ENCODE assay signal across 7 mouse cellular contexts in the genomic region with DNA sequence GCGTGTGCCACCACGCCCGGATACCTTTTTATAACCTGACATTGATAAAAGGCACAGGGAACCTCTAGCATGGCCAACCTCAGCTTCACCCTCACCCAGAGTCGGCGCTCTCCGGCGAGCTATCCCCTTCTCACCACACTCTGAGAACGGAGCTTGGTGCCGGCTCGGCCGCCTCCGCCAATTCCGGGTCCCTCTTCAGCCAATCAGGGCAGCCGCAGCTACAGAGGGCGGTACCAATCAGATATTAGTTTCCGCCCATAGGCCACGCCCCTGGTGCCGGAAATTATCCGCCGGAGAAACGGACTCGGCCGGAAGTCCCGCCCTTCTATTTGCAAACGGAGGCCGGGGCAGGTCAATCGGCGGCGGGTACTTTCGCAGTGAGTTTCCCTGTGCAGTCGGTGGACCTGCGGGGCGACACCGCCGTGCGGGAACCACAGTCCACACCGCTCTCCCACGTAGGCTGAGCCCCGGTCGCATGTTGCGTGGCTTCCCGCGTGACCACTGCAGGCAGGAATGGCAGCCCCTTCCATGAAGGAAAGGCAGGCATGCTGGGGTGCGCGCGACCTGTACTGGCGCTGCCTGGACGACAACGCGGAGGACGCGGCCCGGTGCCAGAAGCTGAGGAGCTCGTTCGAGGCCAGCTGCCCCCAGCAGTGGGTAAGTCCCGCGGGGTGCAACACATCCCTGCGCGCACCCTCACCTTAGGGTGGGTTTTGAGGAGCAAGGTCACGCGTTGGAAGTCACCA. TPM values are rescaled to one million over a fixed set of nuclear protein-coding genes. Genes with fewer than 3 reads are reported as not detected.
DNase-seq lines count a peak whose midpoint lies in the region; ATAC-seq lines count a peak whose summit lies in the region.

Gene Coa6, plus strand, starts transcription at position 342 of the 746 bp plus-strand sequence.

- peak within 1 kb of the TSS; percentile 64 for H3K4me2 ChIP-seq in embryonic facial prominence, embryonic 11.5 days (ENCODE audit: low read depth, low read length)
- H3K4me2 ChIP-seq in midbrain, embryonic 13.5 days (replicated peaks): peak within 1 kb of the TSS; percentile 89

- peak within 1 kb of the TSS; percentile 63 for H3K4me3 ChIP-seq in embryonic facial prominence, embryonic 11.5 days (ENCODE audit: low read depth, low read length)
- peak within 1 kb of the TSS; percentile 75 for H3K4me3 ChIP-seq in limb, embryonic 10.5 days
- H3K4me3 ChIP-seq in midbrain, embryonic 13.5 days (replicated peaks): peak within 1 kb of the TSS; percentile 78

- peak; percentile 97 for ATAC-seq in embryonic facial prominence, embryonic 11.5 days (replicated peaks; ENCODE audit: insufficient number of reproducible peaks, low FRiP score, low TSS enrichment, low read depth)
- ATAC-seq in granulocyte monocyte progenitor cell, adult 5-6 weeks (replicated peaks; ENCODE audit: poor library complexity, severe bottlenecking): peak; percentile 90
- ATAC-seq in midbrain, embryonic 13.5 days: peak; percentile 99

- H3K4me1 ChIP-seq in embryonic facial prominence, embryonic 11.5 days (ENCODE audit: control insufficient read depth, insufficient read depth, low read length): no peaks in the 10 kb centered on the region
- peaks cover 19% of the 10 kb centered on the region for H3K4me1 ChIP-seq in limb, embryonic 10.5 days
- H3K4me1 ChIP-seq in midbrain, embryonic 13.5 days (replicated peaks): peaks cover 22% of the 10 kb centered on the region

- H3K27me3 ChIP-seq in embryonic facial prominence, embryonic 11.5 days (ENCODE audit: control insufficient read depth, insufficient read depth, low read length): no peaks in the 10 kb centered on the region
- H3K27me3 ChIP-seq in limb, embryonic 10.5 days (ENCODE audit: low read depth, poor library complexity, severe bottlenecking): no peaks in the 10 kb centered on the region
- no peaks in the 10 kb centered on the region for H3K27me3 ChIP-seq in midbrain, embryonic 13.5 days

- H3K9ac ChIP-seq in embryonic facial prominence, embryonic 11.5 days (replicated peaks; ENCODE audit: low read length): peak within 1 kb of the TSS; percentile 76
- peak within 1 kb of the TSS; percentile 86 for H3K9ac ChIP-seq in midbrain, embryonic 13.5 days (replicated peaks)

- H3K36me3 ChIP-seq in embryonic facial prominence, embryonic 11.5 days (replicated peaks; ENCODE audit: control insufficient read depth, insufficient read depth, low read depth, low read length): no peaks in the 10 kb centered on the region; the same call in 1 of the 2 replicates
- H3K36me3 ChIP-seq in limb, embryonic 10.5 days: peaks cover 30% of the 10 kb centered on the region
- peaks cover 22% of the 10 kb centered on the region for H3K36me3 ChIP-seq in midbrain, embryonic 13.5 days

- under 1% methylated on average over 61 of the region's 61 CpGs for WGBS in embryonic facial prominence, embryonic 11.5 days
- WGBS in limb, embryonic 10.5 days: under 1% methylated on average over 61 of the region's 61 CpGs
- under 1% methylated on average over 61 of the region's 61 CpGs for WGBS in midbrain, embryonic 13.5 days

- H3K27ac ChIP-seq in embryonic facial prominence, embryonic 11.5 days (replicated peaks; ENCODE audit: low read depth, low read length): no peak within 1 kb of the TSS
- peak within 1 kb of the TSS; percentile 86 for H3K27ac ChIP-seq in limb, embryonic 10.5 days
- H3K27ac ChIP-seq in midbrain, embryonic 13.5 days: peak within 1 kb of the TSS; percentile 77

- peak; percentile 99 for DNase-seq in adrenal gland, postnatal 14 days
- peak; percentile 98 for DNase-seq in embryonic facial prominence, embryonic 11.5 days (ENCODE audit: low spot score)
- DNase-seq in kidney, adult 11 months: peak; percentile 97
- DNase-seq in limb, embryonic 10.5 days (ENCODE audit: low spot score): peak; percentile 99
- peak; percentile 97 for DNase-seq in spleen, adult 12 weeks (ENCODE audit: low spot score)

- H3K9me3 ChIP-seq in embryonic facial prominence, embryonic 11.5 days (replicated peaks; ENCODE audit: control insufficient read depth, low read length): no peaks in the 10 kb centered on the region
- H3K9me3 ChIP-seq in limb, embryonic 10.5 days (replicated peaks): no peaks in the 10 kb centered on the region
- H3K9me3 ChIP-seq in midbrain, embryonic 13.5 days: no peaks in the 10 kb centered on the region

RNA-seq across cellular contexts. Expression of gene Coa6, which starts in this region (rescaled TPM):
- 31.6 and 37.4 TPM in 2 replicates for total RNA-seq in adrenal gland, postnatal 14 days (2021)
- 47.8 and 56.5 TPM in 2 replicates for polyA plus RNA-seq in embryonic facial prominence, embryonic 11.5 days (2014; fragmentation: Nextera tagmentation; extraction: Ambion mirVana)
- total RNA-seq in granulocyte monocyte progenitor cell, adult 5-6 weeks (2014; fragmentation: Nextera tagmentation): 11.3 and 26.6 TPM in 2 replicates
- total RNA-seq in granulocyte monocyte progenitor cell, adult 5-6 weeks (2017): 49.5 and 52.8 TPM in 2 replicates
- polyA plus RNA-seq in limb, embryonic 10.5 days (2016; fragmentation: Nextera tagmentation; extraction: Ambion mirVana): 41.9 and 42.3 TPM in 2 replicates
- polyA plus RNA-seq in midbrain, embryonic 13.5 days (2015; fragmentation: Nextera tagmentation; extraction: Ambion mirVana): 42.8 and 43.4 TPM in 2 replicates
